Mouse (Mus musculus) erythroblast, embryonic 14.5 days (primary cell): ENCODE data around the gene Cib3. TPM values are rescaled to one million over a fixed set of nuclear protein-coding genes. Genes with fewer than 3 reads are reported as not detected.

Source experiments
- H3K27me3 ChIP-seq: 2 replicates; pipeline ENCODE4 v1.6.1; 2012; ENCODE audit warnings: inconsistent platforms; ENCODE audit not compliant: control insufficient read depth
- H3K36me3 ChIP-seq: 2 replicates; pipeline ENCODE4 v1.6.1; 2012; ENCODE audit warnings: mild to moderate bottlenecking, inconsistent platforms; ENCODE audit not compliant: control insufficient read depth
- H3K4me1 ChIP-seq: 2 replicates; pipeline ENCODE4 v1.6.1; 2012; ENCODE audit warnings: inconsistent platforms; ENCODE audit not compliant: control insufficient read depth
- H3K4me3 ChIP-seq: replicated peaks from 2 replicates; pipeline ENCODE3; 2012; ENCODE audit warnings: moderate library complexity, mild to moderate bottlenecking, inconsistent platforms
- H3K9me3 ChIP-seq: 2 replicates; pipeline ENCODE4 v1.6.1; 2012; ENCODE audit warnings: low read length, inconsistent platforms, mixed read lengths; ENCODE audit not compliant: control insufficient read depth
- GATA1 ChIP-seq: IDR thresholded peaks from 2 replicates; pipeline ENCODE4 v1.6.1; 2012; ENCODE audit warnings: low read length, inconsistent platforms, mixed read lengths
- TAL1 ChIP-seq: IDR thresholded peaks from 3 replicates; pipeline ENCODE4 v1.6.1; 2012; ENCODE audit warnings: low read length, inconsistent platforms, mixed read lengths
- polyA plus RNA-seq: library from polyadenylated mRNA; stranded (reverse); fragments of >175 nt; gene quantifications from 2 replicates; pipeline ENCODE4 v1.2.3, GENCODE M21; 2012

Cib3 gene
- polyA plus RNA-seq, 1 experiment: not detected

GRCm38 (mm10) chr8:72240951-72241350, 28.3 kb upstream of the Cib3 start:
- Histone ChIP-seq H3K27me3 (no peaks in the 10 kb centered on the region), H3K4me3 (peak overlapping the region; percentile 97), H3K36me3 (peaks cover 30% of the 10 kb centered on the region), H3K4me1 (peaks cover 44% of the 10 kb centered on the region), H3K9me3 (no peaks in the 10 kb centered on the region)
- TF ChIP-seq TAL1 (no peak), GATA1 (no peak)

- Histone ChIP-seq H3K27me3 (no peaks in the 10 kb centered on the region), H3K36me3 (peaks cover 28% of the 10 kb centered on the region), H3K4me1 (peaks cover 44% of the 10 kb centered on the region), H3K4me3 (peak overlapping the region; percentile 97), H3K9me3 (no peaks in the 10 kb centered on the region)
- TF ChIP-seq TAL1 (no peak), GATA1 (no peak)
These were observed 27.7 kb upstream of the Cib3 start for GRCm38 (mm10) chr8:72240403-72240763.

GRCm38 (mm10) chr8:72239499-72240402, 27.1 kb upstream of the Cib3 start, which contains the start of gene Ap1m1:
Ap1m1 (plus strand) TSS chr8:72240018.
- Histone ChIP-seq H3K36me3 (peaks cover 28% of the 10 kb centered on the region), H3K4me3 (peak within 1 kb of the TSS; percentile 97), H3K9me3 (no peaks in the 10 kb centered on the region), H3K27me3 (no peaks in the 10 kb centered on the region), H3K4me1 (peaks cover 44% of the 10 kb centered on the region)
- TF ChIP-seq TAL1 (no peak), GATA1 (peak; percentile 87)

- Histone ChIP-seq H3K4me3 (no peak overlapping the region), H3K36me3 (peaks cover 33% of the 10 kb centered on the region), H3K4me1 (peaks cover 40% of the 10 kb centered on the region), H3K27me3 (no peaks in the 10 kb centered on the region), H3K9me3 (no peaks in the 10 kb centered on the region)
- TF ChIP-seq GATA1: no peak
- no peak for TF ChIP-seq TAL1
These were observed 10.0 kb upstream of the Cib3 start for GRCm38 (mm10) chr8:72222656-72223055.

GRCm38 (mm10) chr8:72220758-72221157, 8.1 kb upstream of the Cib3 start:
- H3K36me3 ChIP-seq: peaks cover 33% of the 10 kb centered on the region
- H3K4me1 ChIP-seq: peaks cover 40% of the 10 kb centered on the region
- peaks cover 2% of the 10 kb centered on the region; the same call in 1 of the 2 replicates for H3K27me3 ChIP-seq
- peak overlapping the region; percentile 91 for H3K4me3 ChIP-seq
- TF ChIP-seq TAL1: no peak
- TF ChIP-seq GATA1: no peak
- no peaks in the 10 kb centered on the region for H3K9me3 ChIP-seq

GRCm38 (mm10) chr8:72219541-72220363, 7.1 kb upstream of the Cib3 start, which contains the start of gene Fam32a:
Fam32a (plus strand) TSS chr8:72219730.
- Histone ChIP-seq H3K36me3 (peaks cover 33% of the 10 kb centered on the region), H3K4me1 (peaks cover 40% of the 10 kb centered on the region), H3K9me3 (no peaks in the 10 kb centered on the region), H3K4me3 (peak within 1 kb of the TSS; percentile 91), H3K27me3 (peaks cover 9% of the 10 kb centered on the region)
- TF ChIP-seq TAL1 (no peak), GATA1 (no peak)

- Histone ChIP-seq H3K27me3 (peaks cover 11% of the 10 kb centered on the region), H3K9me3 (no peaks in the 10 kb centered on the region), H3K4me1 (peaks cover 38% of the 10 kb centered on the region), H3K4me3 (peak overlapping the region; percentile 91), H3K36me3 (peaks cover 31% of the 10 kb centered on the region)
- no peak for TF ChIP-seq GATA1
- TF ChIP-seq TAL1: no peak
These were observed 6.3 kb upstream of the Cib3 start for GRCm38 (mm10) chr8:72218781-72219540.

GRCm38 (mm10) chr8:72215871-72216270, 3.2 kb upstream of the Cib3 start:
- TF ChIP-seq GATA1 (no peak), TAL1 (no peak)
- peaks cover 18% of the 10 kb centered on the region for H3K27me3 ChIP-seq
- no peak overlapping the region for H3K4me3 ChIP-seq
- peaks cover 20% of the 10 kb centered on the region for H3K4me1 ChIP-seq
- peaks cover 2% of the 10 kb centered on the region for H3K36me3 ChIP-seq
- no peaks in the 10 kb centered on the region for H3K9me3 ChIP-seq
